ENCODE assay signal across 31 mouse cellular contexts in the genomic region with DNA sequence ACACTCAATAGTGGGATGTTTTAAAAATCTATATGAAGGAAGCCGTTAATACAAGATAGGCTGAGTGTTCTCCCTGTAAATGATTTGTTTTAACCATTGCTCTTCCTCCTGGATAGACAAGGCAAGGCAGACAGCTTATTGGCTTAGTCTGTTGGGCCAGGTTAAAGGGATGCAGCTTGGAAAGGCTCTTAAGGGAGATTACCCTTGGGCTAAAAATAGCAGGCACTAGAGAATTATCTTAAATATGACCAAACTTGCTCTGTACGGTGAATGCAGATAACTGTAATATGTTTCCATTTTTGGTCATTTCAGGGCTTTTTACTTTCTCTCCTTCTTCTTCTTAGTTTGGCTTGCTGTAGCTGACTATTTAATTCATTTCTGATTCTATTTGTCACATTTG. TPM values are rescaled to one million over a fixed set of nuclear protein-coding genes. Genes with fewer than 3 reads are reported as not detected.
DNase-seq lines count a peak whose midpoint lies in the region; ATAC-seq and TF ChIP-seq lines count a peak whose summit lies in the region.
"Had no signal": no experiment of that assay in that cellular context is flagged by ENCODE, and none has a peak within 500 bp of the region (broad histone marks: within the 10 kb centered on the region; RNA-seq: fewer than 3 reads in every experiment).

No protein-coding gene starts in this region.

- ATAC-seq in heart, embryonic 13.5 days (ENCODE audit: extremely low read depth, insufficient number of reproducible peaks, low FRiP score, low TSS enrichment) = no peak
- ATAC-seq: forebrain, embryonic 14.5 days; inflammation-experienced regulatory T-cells, adult 6 months had no signal

- no peaks in the 10 kb centered on the region for H3K27me3 ChIP-seq in heart, embryonic 13.5 days (replicated peaks)
- H3K27me3 ChIP-seq in kidney, adult 2 months (replicated peaks; ENCODE audit: control insufficient read depth, insufficient read depth, low read length) = no peaks in the 10 kb centered on the region
- H3K27me3 ChIP-seq: CH12.LX; embryonic facial prominence, embryonic 12.5 days; hindbrain, embryonic 15.5 days; kidney, embryonic 15.5 days; midbrain, embryonic 12.5 days; neural tube, embryonic 13.5 days had no signal

- peak overlapping the region; percentile 39; the same call in 1 of the 2 replicates for H3K27ac ChIP-seq in gastrocnemius, adult 2 months
- peak overlapping the region; percentile 92 for H3K27ac ChIP-seq in heart, embryonic 13.5 days (replicated peaks)
- peak overlapping the region; percentile 38 for H3K27ac ChIP-seq in kidney, adult 2 months (ENCODE audit: insufficient read depth, low read depth, low read length)
- H3K27ac ChIP-seq: embryonic facial prominence, embryonic 12.5 days; hindbrain, embryonic 10.5 days; hindbrain, embryonic 15.5 days; kidney, embryonic 15.5 days; layer of hippocampus, adult 2 months; left cerebral cortex, adult 2 months; limb, embryonic 12.5 days; midbrain, embryonic 12.5 days; neural tube, embryonic 13.5 days had no signal

- H3K4me3 ChIP-seq in gastrocnemius, adult 2 months = no peak overlapping the region
- no peak overlapping the region for H3K4me3 ChIP-seq in heart, embryonic 13.5 days
- no peak overlapping the region for H3K4me3 ChIP-seq in kidney, adult 2 months (ENCODE audit: insufficient read depth, low read depth, low read length)
- H3K4me3 ChIP-seq: embryonic facial prominence, embryonic 12.5 days; hindbrain, embryonic 10.5 days; hindbrain, embryonic 15.5 days; kidney, embryonic 15.5 days; layer of hippocampus, adult 2 months; left cerebral cortex, adult 2 months; limb, embryonic 12.5 days; midbrain, embryonic 12.5 days; neural tube, embryonic 13.5 days had no signal

- DNase-seq in gastrocnemius, adult 2 months = no peak
- DNase-seq in gastrocnemius, postnatal 14 days = no peak
- DNase-seq in heart, postnatal 25 days (ENCODE audit: low spot score) = no peak
- DNase-seq in kidney, adult 2 months = no peak
- DNase-seq in kidney, postnatal 10 days = no peak
- peak; percentile 53 for DNase-seq in retina, postnatal 7 days (ENCODE audit: low read depth, low spot score)
- DNase-seq: adrenal gland, adult 8-10 months; cerebellum, adult 9-10 months; cerebellum, postnatal 36 days; gastrocnemius, postnatal 36 days; kidney, adult 11 months; kidney, postnatal 36 days; lung, postnatal 36 days; right cerebral cortex, adult 18-20 months; spleen, adult 18-20 months; thymus, postnatal 14 days had no signal

- H3K4me1 ChIP-seq in heart, embryonic 13.5 days = peaks cover 85% of the 10 kb centered on the region
- peaks cover 40% of the 10 kb centered on the region for H3K4me1 ChIP-seq in kidney, adult 2 months (ENCODE audit: control insufficient read depth, insufficient read depth, low read length)
- H3K4me1 ChIP-seq: embryonic facial prominence, embryonic 12.5 days; hindbrain, embryonic 15.5 days; kidney, embryonic 15.5 days; midbrain, embryonic 12.5 days; neural tube, embryonic 13.5 days had no signal

- H3K36me3 ChIP-seq in heart, embryonic 13.5 days = no peaks in the 10 kb centered on the region
- no peaks in the 10 kb centered on the region for H3K36me3 ChIP-seq in kidney, adult 2 months (ENCODE audit: control insufficient read depth, insufficient read depth, low read length)
- H3K36me3 ChIP-seq: embryonic facial prominence, embryonic 12.5 days; hindbrain, embryonic 10.5 days; hindbrain, embryonic 15.5 days; kidney, embryonic 15.5 days; limb, embryonic 12.5 days; midbrain, embryonic 12.5 days; neural tube, embryonic 13.5 days had no signal

- no peak for TF ChIP-seq POLR2A in kidney, adult 2 months (IDR thresholded peaks at IDR 0.05; ENCODE audit: low read depth, low read length)

- TF ChIP-seq CTCF in gastrocnemius, adult 2 months (IDR thresholded peaks at IDR 0.05) = no peak
- TF ChIP-seq CTCF in kidney, adult 2 months (conservative IDR thresholded peaks at IDR 0.05; ENCODE audit: insufficient read depth, insufficient read length, low read depth, low read length) = no peak

- intact Hi-C loops in gastrocnemius, adult 2 months (cut with DNase I) = no loop called here
- intact Hi-C loops in gastrocnemius, postnatal 14 days (cut with DNase I; ENCODE audit: low total_unique reads) = no loop called here
- intact Hi-C loops in heart, postnatal 25 days (cut with DNase I) = no loop called here

- H3K4me2 ChIP-seq in heart, embryonic 13.5 days = peak overlapping the region; percentile 32
- H3K4me2 ChIP-seq: embryonic facial prominence, embryonic 12.5 days; hindbrain, embryonic 15.5 days; kidney, embryonic 15.5 days; limb, embryonic 12.5 days; liver, embryonic 11.5 days; midbrain, embryonic 12.5 days; neural tube, embryonic 13.5 days had no signal

- H3K9me3 ChIP-seq in heart, embryonic 13.5 days = no peaks in the 10 kb centered on the region
- H3K9me3 ChIP-seq: embryonic facial prominence, embryonic 12.5 days; hindbrain, embryonic 10.5 days; hindbrain, embryonic 15.5 days; kidney, embryonic 15.5 days; limb, embryonic 12.5 days; midbrain, embryonic 12.5 days; neural tube, embryonic 13.5 days had no signal

- 23% methylated on average over 2 of the region's 2 CpGs for WGBS in heart, embryonic 13.5 days
- 54% methylated on average over 2 of the region's 2 CpGs for WGBS in kidney, adult 2 months

- 0 out of 2 replicates have a peak overlapping the region, but pooled peaks have one; percentile 63 for H3K9ac ChIP-seq in heart, embryonic 13.5 days
- H3K9ac ChIP-seq: embryonic facial prominence, embryonic 12.5 days; hindbrain, embryonic 15.5 days; kidney, embryonic 15.5 days; limb, embryonic 12.5 days; midbrain, embryonic 12.5 days; neural tube, embryonic 13.5 days had no signal

RNA-seq across cellular contexts. Expression of a gene that starts 38.1 kb away (rescaled TPM):
- total RNA-seq in gastrocnemius, adult 2 months (2021) = 10 to 100 TPM; 34.5 to 69.7 TPM
- 10 to 100 TPM; 22.3 to 44.2 TPM for total RNA-seq in gastrocnemius, postnatal 14 days (2021)
- polyA plus RNA-seq in heart, embryonic 13.5 days (2015; fragmentation: Nextera tagmentation; extraction: Ambion mirVana) = 44.7 and 50.0 TPM in 2 replicates
- 100 to 1,000 TPM; 132 to 133 TPM for total RNA-seq in heart, postnatal 25 days (2021)
- 23.0 and 23.1 TPM in 2 replicates for polyA plus RNA-seq in kidney, adult 2 months (2012; rRNA removed)
- total RNA-seq: CH12.LX; megakaryocyte, adult 5-6 weeks had no signal

Comparison
In these comparisons a context has a peak if more than half of its experiments do, and no peak if none do; other contexts are left out.
1. H3K27ac ChIP-seq: peak in every context shown above with its lines; median percentile 92 in heart, embryonic 13.5 days; 39 in gastrocnemius, adult 2 months; 38 in kidney, adult 2 months.